Mouse (Mus musculus) adrenal gland, adult (tissue): ENCODE measurements around the gene Rabgap1l.
"Not testable (repeated sequence)": the region's sequence is repeated elsewhere in the genome, so short reads cannot be mapped to it uniquely, and the experiment has no call there.

Source experiments
- DNase-seq, 2 experiments: peaks; one replicate each; pipeline ENCODE4 v3.0.0; 2022 to 2023; ENCODE audit warnings: low spot score in 1 of 2; ENCODE audit not compliant: inconsistent age in 2 of 2

The Rabgap1l gene

GRCm38 (mm10) chr1:160518552-160518951 is 274.5 kb downstream of the Rabgap1l start:
- no peak for DNase-seq

- no peak for DNase-seq
Observed at GRCm38 (mm10) chr1:160507766-160508165, 285.2 kb downstream of the Rabgap1l start.

GRCm38 (mm10) chr1:160496906-160497577 is 296.0 kb downstream of the Rabgap1l start:
- DNase-seq, result no peak

- DNase-seq, result no peak
Observed at GRCm38 (mm10) chr1:160485731-160486130, 307.3 kb downstream of the Rabgap1l start.

- DNase-seq, result no peak
Observed at GRCm38 (mm10) chr1:160485028-160485427, 308.0 kb downstream of the Rabgap1l start.

DNA sequence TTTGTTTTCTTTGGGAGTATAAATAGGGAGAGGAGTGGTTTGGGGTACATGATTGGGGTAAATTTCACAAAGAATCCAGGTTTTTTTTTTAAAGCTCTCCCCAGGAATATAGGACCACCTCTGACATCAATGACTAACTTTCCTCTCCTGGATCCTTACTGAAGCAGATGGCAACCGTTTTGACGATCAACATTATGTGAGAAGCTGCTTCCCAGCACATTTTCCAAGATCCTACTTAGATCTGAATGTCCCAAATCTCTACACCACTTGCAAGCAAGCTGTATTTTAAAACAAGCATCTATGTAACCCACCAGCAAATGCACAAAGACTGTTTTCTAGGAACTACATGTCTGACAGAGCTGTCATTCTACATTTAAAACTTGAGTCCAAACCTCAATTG is 311.4 kb downstream of the Rabgap1l start:
- DNase-seq, result no peak

DNA sequence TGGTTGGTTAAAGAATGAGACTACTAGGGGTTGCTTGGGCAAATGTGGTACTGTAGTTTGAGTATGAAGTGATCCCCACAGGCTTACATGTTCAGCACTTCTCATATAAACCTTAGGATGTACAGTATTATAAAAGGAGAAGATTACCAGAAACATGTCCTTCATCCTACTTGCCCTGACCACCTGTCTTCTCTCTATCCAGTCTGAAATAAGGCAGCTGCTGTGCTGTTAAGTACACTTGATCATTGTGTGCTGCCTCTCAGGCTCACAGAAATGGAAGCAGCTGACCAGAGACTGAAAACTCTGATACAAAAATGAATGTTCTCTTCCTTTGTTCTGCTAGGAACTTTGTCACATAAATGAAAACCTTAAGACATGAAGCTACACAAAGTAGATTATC is 325.6 kb downstream of the Rabgap1l start:
- no peak for DNase-seq

DNA sequence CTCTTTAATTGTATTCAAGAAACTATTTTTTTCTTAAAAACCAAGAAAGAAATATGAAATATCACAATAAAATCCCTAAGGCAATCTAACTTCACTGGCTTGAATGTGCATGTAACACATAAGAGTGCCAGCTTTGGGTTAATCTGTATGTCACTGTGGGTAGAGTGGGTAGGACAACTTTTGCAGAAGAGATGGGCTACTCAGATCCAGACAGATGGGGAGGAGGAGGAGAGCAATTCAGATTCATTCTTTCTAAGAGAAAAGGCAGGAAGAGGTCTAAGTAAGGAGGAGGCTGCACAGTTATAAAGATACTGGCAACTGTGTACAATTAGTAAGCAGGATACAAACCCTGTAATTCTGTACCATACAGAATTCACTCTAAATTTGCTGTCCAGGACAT is 327.8 kb downstream of the Rabgap1l start:
- no peak for DNase-seq

DNA sequence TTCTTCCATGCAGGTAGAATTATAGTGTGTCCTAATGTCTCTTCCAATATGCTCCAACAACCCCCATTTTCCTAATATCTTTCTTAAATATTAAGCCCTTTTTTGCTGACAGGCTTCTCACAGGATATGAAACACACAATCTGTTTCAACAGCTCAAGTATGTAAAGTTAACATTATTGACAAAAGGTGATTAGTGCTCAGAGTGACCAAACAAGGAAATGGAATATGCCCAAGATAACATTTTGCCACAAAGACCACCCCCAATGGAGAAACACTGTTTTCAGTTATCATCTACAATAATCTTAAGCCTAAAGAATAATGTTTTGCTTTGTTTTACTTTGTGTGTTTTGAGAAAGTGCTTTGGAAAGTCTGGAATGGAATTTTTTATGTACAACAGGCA is 328.9 kb downstream of the Rabgap1l start:
- DNase-seq, result no peak

- no peak for DNase-seq
Observed at GRCm38 (mm10) chr1:160460346-160460745, 332.7 kb downstream of the Rabgap1l start.

GRCm38 (mm10) chr1:160451663-160452062 is 341.3 kb downstream of the Rabgap1l start:
- DNase-seq, result no peak

DNA sequence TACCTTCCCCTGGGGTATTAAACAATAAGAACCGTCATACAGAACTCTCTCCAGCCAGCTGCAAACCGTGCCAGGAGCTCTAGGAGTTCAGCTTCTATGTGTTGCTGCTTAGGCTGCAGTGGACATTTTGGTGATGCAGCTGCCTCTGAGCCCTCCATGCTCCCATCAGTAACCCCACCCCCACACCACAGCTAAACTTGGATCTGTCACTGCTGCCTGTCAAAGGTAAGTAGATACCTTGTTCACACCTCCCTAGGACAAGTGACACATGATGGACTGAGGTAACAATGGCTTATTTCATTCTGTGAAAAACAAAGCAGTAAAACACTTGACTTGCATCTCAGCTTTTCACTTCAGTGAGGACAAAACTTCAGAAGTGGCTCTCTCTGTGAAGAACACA is 344.3 kb downstream of the Rabgap1l start:
- no peak for DNase-seq

GRCm38 (mm10) chr1:160446823-160447222 is 346.2 kb downstream of the Rabgap1l start:
- no peak for DNase-seq

DNA sequence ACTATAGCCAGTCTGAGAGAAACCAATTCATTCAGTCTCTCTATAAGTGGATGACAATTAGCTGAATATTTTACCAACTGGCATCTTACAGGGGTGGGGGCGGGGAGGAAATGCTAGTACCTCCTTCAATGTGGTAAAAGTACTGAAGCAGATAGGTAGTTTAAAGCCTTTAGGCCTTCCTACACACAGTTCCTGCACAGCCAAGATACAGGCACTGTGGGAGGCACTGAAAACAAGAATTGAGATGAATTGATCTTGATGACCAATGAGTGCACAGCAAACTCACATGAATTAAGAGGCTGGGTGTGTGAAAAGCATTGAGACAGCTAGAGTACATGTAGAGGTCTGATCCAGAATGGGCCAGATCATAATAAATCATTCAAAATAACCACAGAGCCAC is 349.5 kb downstream of the Rabgap1l start:
- no peak for DNase-seq

DNA sequence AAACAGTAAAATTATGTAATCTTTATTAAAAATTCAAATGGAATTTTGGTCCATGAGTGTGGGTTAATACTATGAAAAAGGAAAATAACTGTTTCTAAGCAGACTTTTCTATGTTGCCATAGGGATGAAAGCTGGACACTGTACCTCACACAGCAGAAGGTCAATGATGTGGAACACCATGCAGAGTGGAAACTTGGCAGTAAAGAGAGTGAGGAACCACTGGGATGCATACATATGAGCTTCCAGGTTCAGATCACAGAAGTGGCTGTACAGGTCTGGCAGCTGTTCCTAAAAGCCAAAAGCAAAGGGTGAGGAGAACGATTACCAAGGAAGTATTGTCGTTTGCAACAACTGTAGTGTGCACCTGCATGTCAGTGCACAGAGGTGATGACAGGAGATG is 351.3 kb downstream of the Rabgap1l start:
- no peak for DNase-seq

DNA sequence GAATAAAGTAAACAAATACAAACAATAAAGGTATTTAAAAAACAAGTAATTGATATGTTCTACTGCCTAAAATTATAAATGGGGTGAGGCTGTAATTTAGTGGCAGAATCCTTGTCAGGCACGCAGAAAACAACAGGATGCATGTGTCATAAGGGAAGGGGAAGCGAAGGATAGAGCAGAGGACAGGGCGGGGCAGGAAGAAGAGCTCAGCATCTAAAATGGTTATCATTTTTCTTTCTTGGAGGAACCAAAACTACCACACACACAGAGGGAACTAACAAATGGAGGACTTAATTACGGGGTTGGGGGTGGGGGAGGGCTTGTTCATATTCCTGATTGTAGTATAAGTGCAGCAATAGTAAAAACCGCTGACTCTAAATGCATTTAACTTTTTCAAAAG is 351.9 kb downstream of the Rabgap1l start:
- no peak for DNase-seq

- DNase-seq, result no peak
Observed at GRCm38 (mm10) chr1:160438820-160439219, 354.2 kb downstream of the Rabgap1l start.

- no peak for DNase-seq
Observed at GRCm38 (mm10) chr1:160417196-160417854, 375.7 kb downstream of the Rabgap1l start.

- DNase-seq, result peak in 1 of 2 experiments; percentile 55
Observed at GRCm38 (mm10) chr1:160410822-160411221, 382.2 kb downstream of the Rabgap1l start.

- DNase-seq, result not testable (repeated sequence)
Observed at GRCm38 (mm10) chr1:160409689-160410088, 383.3 kb downstream of the Rabgap1l start.

- DNase-seq, result no peak
Observed at GRCm38 (mm10) chr1:160409123-160409522, 383.9 kb downstream of the Rabgap1l start.

DNA sequence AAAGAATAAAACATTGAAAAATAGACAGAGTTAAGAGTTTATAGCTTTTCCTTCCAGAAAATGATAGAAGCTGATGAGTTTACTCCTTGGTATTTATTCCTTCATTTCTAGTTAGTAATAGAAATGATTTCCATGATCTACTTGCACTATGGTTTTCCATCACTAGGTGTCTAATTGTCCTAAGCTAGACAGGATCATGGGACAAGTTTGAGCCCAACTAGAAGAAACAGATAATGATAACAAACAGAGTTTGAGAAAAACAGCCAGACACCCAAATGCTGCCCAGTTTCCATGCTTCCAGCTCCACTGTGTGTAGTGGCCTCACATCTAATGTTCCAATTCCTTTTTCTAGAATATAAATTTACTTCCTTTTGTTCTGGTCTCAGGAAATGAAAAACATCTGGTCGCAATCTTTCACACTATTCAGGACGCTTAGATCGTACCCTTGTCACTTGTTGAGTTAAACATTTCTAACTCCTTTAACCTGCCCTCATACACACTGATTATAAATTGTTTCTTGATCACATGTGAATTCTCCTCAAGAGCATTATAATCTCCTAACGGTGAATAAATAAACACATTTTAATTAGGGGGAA is 384.6 kb downstream of the Rabgap1l start:
- no peak for DNase-seq
